Mouse (Mus musculus) MEL (cell line): ENCODE results near the gene Psors1c2. TPM values are rescaled to one million over a fixed set of nuclear protein-coding genes. Genes with fewer than 3 reads are reported as not detected.

Experiments used
- DNase-seq: peaks from one replicate; pipeline ENCODE4 v3.0.0; 2011; ENCODE audit warnings: low read depth, low spot score
- H3K27ac ChIP-seq: 2 replicates; pipeline ENCODE4 v1.5.1; 2012; ENCODE audit warnings: low read depth, mild to moderate bottlenecking, control low read depth, low read length, moderate library complexity; ENCODE audit not compliant: control insufficient read depth
- H3K27me3 ChIP-seq, 2 experiments: fragments of 150-350 bp in 1 of 2; sonication (generic) in 1 of 2; 2 replicates each; pipeline ENCODE4 v1.6.1; 2012; ENCODE audit warnings: low read length in 2 of 2, mild to moderate bottlenecking in 2 of 2, improper control_type of control experiment in 1 of 2, moderate library complexity in 1 of 2; ENCODE audit not compliant: insufficient read depth in 2 of 2, control insufficient read depth in 1 of 2
- H3K36me3 ChIP-seq, 2 experiments: 2 replicates each; pipeline ENCODE4 v1.6.1; 2012 to 2014; ENCODE audit warnings: low read length in 2 of 2, improper control_type of control experiment in 1 of 2, inconsistent platforms in 1 of 2, mild to moderate bottlenecking in 1 of 2; ENCODE audit not compliant: insufficient read depth in 2 of 2, control insufficient read depth in 1 of 2
- H3K4me1 ChIP-seq, 2 experiments: fragments of 150-350 bp in 1 of 2; sonication (generic) in 1 of 2; 2 replicates each; pipeline ENCODE4 v1.6.1; 2012; ENCODE audit warnings: low read length in 2 of 2, improper control_type of control experiment in 1 of 2, mild to moderate bottlenecking in 1 of 2; ENCODE audit not compliant: insufficient read depth in 2 of 2, control insufficient read depth in 1 of 2
- H3K4me3 ChIP-seq, 2 experiments: fragments of 150-350 bp in 1 of 2; sonication (generic) in 1 of 2; 2 replicates each; pipeline ENCODE4 v1.5.1; 2012; ENCODE audit warnings: low read depth in 2 of 2, low read length in 2 of 2, mild to moderate bottlenecking in 2 of 2, moderate library complexity in 2 of 2, control low read depth in 1 of 2, improper control_type of control experiment in 1 of 2; ENCODE audit not compliant: control insufficient read depth in 1 of 2, insufficient read depth in 1 of 2
- H3K79me2 ChIP-seq: 2 replicates; pipeline ENCODE4 v1.6.1; 2012; ENCODE audit warnings: mild to moderate bottlenecking, low read length, moderate library complexity; ENCODE audit not compliant: control insufficient read depth, poor library complexity, insufficient read depth
- H3K9ac ChIP-seq: 2 replicates; pipeline ENCODE4 v1.6.1; 2012; ENCODE audit warnings: low read depth, mild to moderate bottlenecking, control low read depth, low read length, moderate library complexity; ENCODE audit not compliant: control insufficient read depth, poor library complexity, severe bottlenecking
- H3K9me3 ChIP-seq: fragments of 150-350 bp; sonication (generic); replicated peaks from 2 replicates; pipeline ENCODE4 v1.6.1; 2012; ENCODE audit warnings: mild to moderate bottlenecking, low read length, improper control_type of control experiment, moderate library complexity; ENCODE audit not compliant: insufficient read depth
- CHD1 ChIP-seq: IDR thresholded peaks from 2 replicates; pipeline ENCODE4 v1.6.1; 2012; ENCODE audit warnings: low read depth, mild to moderate bottlenecking, inconsistent platforms, low read length, improper control_type of control experiment
- E2F4 ChIP-seq: IDR thresholded peaks from 2 replicates; pipeline ENCODE4 v1.6.1; 2011; ENCODE audit warnings: low read depth, low read length, improper control_type of control experiment, borderline replicate concordance
- ETS1 ChIP-seq: IDR thresholded peaks from 2 replicates; pipeline ENCODE4 v1.6.1; 2012; ENCODE audit warnings: low read depth, mild to moderate bottlenecking, inconsistent platforms, low read length, improper control_type of control experiment, moderate library complexity
- GABPA ChIP-seq: IDR thresholded peaks from 2 replicates; pipeline ENCODE4 v1.6.1; 2012; ENCODE audit warnings: low read depth, mild to moderate bottlenecking, inconsistent platforms, low read length, improper control_type of control experiment, moderate library complexity
- GATA1 ChIP-seq: IDR thresholded peaks from 2 replicates; pipeline ENCODE4 v1.6.1; 2011; ENCODE audit warnings: low read depth, low read length, improper control_type of control experiment
- HCFC1 ChIP-seq: IDR thresholded peaks from 2 replicates; pipeline ENCODE4 v1.6.1; 2012; ENCODE audit warnings: low read depth, mild to moderate bottlenecking, inconsistent platforms, low read length, improper control_type of control experiment, moderate library complexity
- JUND ChIP-seq: IDR thresholded peaks from 2 replicates; pipeline ENCODE4 v1.6.1; 2011; ENCODE audit warnings: low read depth, mild to moderate bottlenecking, improper control_type of control experiment, low read length
- KAT2A ChIP-seq: conservative IDR thresholded peaks from 2 replicates; pipeline ENCODE4 v1.6.1; 2012; ENCODE audit warnings: low read depth, low read length, improper control_type of control experiment, inconsistent platforms
- MAFK ChIP-seq: IDR thresholded peaks from 2 replicates; pipeline ENCODE4 v1.6.1; 2011; ENCODE audit warnings: low read depth, mild to moderate bottlenecking, low read length, improper control_type of control experiment, borderline replicate concordance
- MAX ChIP-seq: IDR thresholded peaks from 2 replicates; pipeline ENCODE4 v1.6.1; 2011; ENCODE audit warnings: low read length, improper control_type of control experiment
- MAZ ChIP-seq: IDR thresholded peaks from 2 replicates; pipeline ENCODE4 v1.6.1; 2012; ENCODE audit warnings: low read depth, mild to moderate bottlenecking, inconsistent platforms, low read length, improper control_type of control experiment
- MXI1 ChIP-seq: IDR thresholded peaks from 2 replicates; pipeline ENCODE4 v1.6.1; 2011; ENCODE audit warnings: mild to moderate bottlenecking, low read depth, low read length, improper control_type of control experiment
- NRF1 ChIP-seq: IDR thresholded peaks from 2 replicates; pipeline ENCODE4 v1.6.1; 2014; ENCODE audit warnings: low read depth, mild to moderate bottlenecking, inconsistent platforms, low read length, improper control_type of control experiment, moderate library complexity; ENCODE audit not compliant: poor library complexity, insufficient read depth, severe bottlenecking
- POLR2AphosphoS2 ChIP-seq: IDR thresholded peaks from 2 replicates; pipeline ENCODE4 v1.6.1; 2011; ENCODE audit warnings: low read length, improper control_type of control experiment
- POLR2AphosphoS5 ChIP-seq: IDR thresholded peaks from 2 replicates; pipeline ENCODE4 v1.6.1; 2012; ENCODE audit warnings: low read depth, borderline replicate concordance, mild to moderate bottlenecking, inconsistent platforms, low read length, moderate library complexity, mixed read lengths
- RCOR1 ChIP-seq: IDR thresholded peaks from 2 replicates; pipeline ENCODE4 v1.6.1; 2012; ENCODE audit warnings: low read depth, mild to moderate bottlenecking, inconsistent platforms, low read length, improper control_type of control experiment
- SIN3A ChIP-seq: IDR thresholded peaks from 2 replicates; pipeline ENCODE4 v1.6.1; 2012; ENCODE audit warnings: low read length, improper control_type of control experiment, inconsistent platforms
- TBP ChIP-seq: IDR thresholded peaks from 2 replicates; pipeline ENCODE4 v1.8.0; 2011; ENCODE audit warnings: low read depth, low read length, improper control_type of control experiment
- USF1 ChIP-seq: IDR thresholded peaks from 2 replicates; pipeline ENCODE4 v1.6.1; 2014; ENCODE audit warnings: low read depth, mild to moderate bottlenecking, inconsistent platforms, low read length, improper control_type of control experiment, moderate library complexity
- ZC3H11A ChIP-seq: IDR thresholded peaks from 2 replicates; pipeline ENCODE4 v1.6.1; 2012; ENCODE audit warnings: low read depth, mild to moderate bottlenecking, inconsistent platforms, low read length, improper control_type of control experiment
- ZKSCAN1 ChIP-seq: IDR thresholded peaks from 2 replicates; pipeline ENCODE4 v1.6.1; 2012; ENCODE audit warnings: low read depth, mild to moderate bottlenecking, inconsistent platforms, low read length, improper control_type of control experiment, moderate library complexity
- ZNF384 ChIP-seq: IDR thresholded peaks from 2 replicates; pipeline ENCODE4 v1.6.1; 2012; ENCODE audit warnings: low read depth, mild to moderate bottlenecking, inconsistent platforms, low read length, improper control_type of control experiment
- polyA plus RNA-seq, 2 experiments: library from polyadenylated mRNA; stranded (reverse) in 1 of 2; unstranded in 1 of 2; fragments of >175 nt in 1 of 2; fragments of >200 nt in 1 of 2; gene quantifications; 2 replicates each; pipeline versions ENCODE4 v1.2.1 to v1.2.4; 2012; ENCODE audit warnings: low replicate concordance in 2 of 2, low read depth in 1 of 2; ENCODE audit not compliant: insufficient read length in 2 of 2, insufficient read depth in 1 of 2, missing spikeins in 1 of 2
- total RNA-seq: library from RNA; depleted of rRNA; stranded (reverse); fragments of 300-350 nt; gene quantifications from 2 replicates; pipeline ENCODE4 v1.2.3, GENCODE M21; 2012

The Psors1c2 gene
- total and polyA plus RNA-seq, 3 experiments, result 0.27 to 1.3 TPM; not detected in 1

GRCm38 (mm10) chr17:35485702-35486101 lies 47.3 kb upstream of the Psors1c2 start:
- Histone ChIP-seq H3K9me3 (no peaks in the 10 kb centered on the region), H3K4me3 (no peak overlapping the region), H3K79me2 (no peaks in the 10 kb centered on the region), H3K27ac (no peak overlapping the region), H3K4me1 (no peaks in the 10 kb centered on the region), H3K36me3 (no peaks in the 10 kb centered on the region), H3K9ac (no peak overlapping the region)
- DNase-seq, result no peak
- TF ChIP-seq MAX (no peak), ZKSCAN1 (no peak), MAZ (no peak), ZC3H11A (no peak), POLR2AphosphoS2 (no peak), E2F4 (no peak), TBP (no peak), KAT2A (no peak), MAFK (no peak), ZNF384 (no peak), USF1 (no peak), GABPA (no peak)
- TF ChIP-seq, all 39 proteins: peak for 0
- no peaks in the 10 kb centered on the region for H3K27me3 ChIP-seq

GRCm38 (mm10) chr17:35486726-35487125 lies 46.3 kb upstream of the Psors1c2 start:
- no peak overlapping the region for H3K9ac ChIP-seq
- H3K27me3 ChIP-seq, result no peaks in the 10 kb centered on the region
- no peak for DNase-seq
- no peak overlapping the region for H3K27ac ChIP-seq
- no peak overlapping the region for H3K4me3 ChIP-seq
- H3K36me3 ChIP-seq, result no peaks in the 10 kb centered on the region
- H3K79me2 ChIP-seq, result no peaks in the 10 kb centered on the region
- H3K9me3 ChIP-seq, result no peaks in the 10 kb centered on the region
- H3K4me1 ChIP-seq, result no peaks in the 10 kb centered on the region
- TF ChIP-seq NRF1, result no peak
- TF ChIP-seq MXI1, result no peak

- Histone ChIP-seq H3K27me3 (0 out of 4 replicates have a peak, but pooled peaks cover 0 to 1% of the 10 kb centered on the region in 2 experiments), H3K4me3 (no peak overlapping the region), H3K27ac (no peak overlapping the region), H3K36me3 (no peaks in the 10 kb centered on the region), H3K9me3 (no peaks in the 10 kb centered on the region), H3K79me2 (no peaks in the 10 kb centered on the region), H3K9ac (no peak overlapping the region), H3K4me1 (no peaks in the 10 kb centered on the region)
- DNase-seq, result no peak
- TF ChIP-seq JUND (no peak), RCOR1 (no peak), POLR2AphosphoS5 (no peak), SIN3A (no peak), ETS1 (no peak), ZC3H11A (no peak), GATA1 (no peak), TBP (no peak), MAX (no peak), CHD1 (no peak), HCFC1 (no peak)
These were observed 45.0 kb upstream of the Psors1c2 start for GRCm38 (mm10) chr17:35488041-35488440.
